ENCODE assay signal across 7 mouse cellular contexts in genomic region chr19:14596941-14597916, GRCm38 (mm10). TPM values are rescaled to one million over a fixed set of nuclear protein-coding genes. Genes with fewer than 3 reads are reported as not detected.
DNase-seq lines count a peak whose midpoint lies in the region; ATAC-seq and TF ChIP-seq lines count a peak whose summit lies in the region.

No protein-coding gene starts in this region.

- no peaks in the 10 kb centered on the region for H3K4me1 ChIP-seq in hindbrain, postnatal 0 days (ENCODE audit: insufficient read depth, low read length)
- H3K4me1 ChIP-seq in midbrain, embryonic 12.5 days, result peaks cover 24% of the 10 kb centered on the region

- no peak for ATAC-seq in hindbrain, postnatal 0 days
- no peak for ATAC-seq in midbrain, embryonic 12.5 days (ENCODE audit: low FRiP score, low read depth)

- H3K36me3 ChIP-seq in hindbrain, postnatal 0 days (ENCODE audit: insufficient read depth, low read length), result no peaks in the 10 kb centered on the region
- H3K36me3 ChIP-seq in midbrain, embryonic 12.5 days, result no peaks in the 10 kb centered on the region

- H3K27ac ChIP-seq in gastrocnemius, adult 2 months, result peak overlapping the region; percentile 90
- H3K27ac ChIP-seq in hindbrain, postnatal 0 days, result peak overlapping the region; percentile 93
- H3K27ac ChIP-seq in midbrain, embryonic 12.5 days (replicated peaks), result peak overlapping the region; percentile 98

- H3K4me3 ChIP-seq in gastrocnemius, adult 2 months, result peak overlapping the region; percentile 84
- H3K4me3 ChIP-seq in hindbrain, postnatal 0 days (ENCODE audit: low read length), result peak overlapping the region; percentile 93
- peak overlapping the region; percentile 73 for H3K4me3 ChIP-seq in midbrain, embryonic 12.5 days

- H3K4me2 ChIP-seq in hindbrain, postnatal 0 days (ENCODE audit: low read depth, low read length), result peak overlapping the region; percentile 61
- H3K4me2 ChIP-seq in midbrain, embryonic 12.5 days (replicated peaks), result peak overlapping the region; percentile 52

- no peaks in the 10 kb centered on the region for H3K27me3 ChIP-seq in hindbrain, postnatal 0 days (ENCODE audit: insufficient read depth, low read length)
- H3K27me3 ChIP-seq in midbrain, embryonic 12.5 days, result peaks cover 20% of the 10 kb centered on the region

- under 1% methylated on average over 107 of the region's 120 CpGs for WGBS in hindbrain, postnatal 0 days
- under 1% methylated on average over 96 of the region's 120 CpGs for WGBS in midbrain, embryonic 12.5 days

- intact Hi-C loops in gastrocnemius, adult 2 months (cut with DNase I), result loop anchor here (5.0 kb wide), 4 partner anchors 90 to 370 kb away; no protein-coding TSS in a partner anchor
- intact Hi-C loops in left cerebral cortex, postnatal 4 days (cut with DNase I), result loop anchor here (5.0 to 10.0 kb wide), 5 partner anchors 252 to 1205 kb away; no protein-coding TSS in a partner anchor

- TF ChIP-seq CTCF in gastrocnemius, adult 2 months (IDR thresholded peaks at IDR 0.05), result no peak
- no peak for TF ChIP-seq CTCF in hindbrain, postnatal 0 days (IDR thresholded peaks at IDR 0.05; ENCODE audit: low read depth)

- peak; percentile 60 for DNase-seq in adipocyte (ENCODE audit: low spot score)
- DNase-seq in cerebellum, postnatal 10 days, result peak; percentile 73 to 75
- DNase-seq in gastrocnemius, adult 2 months, result peak; percentile 73
- peak; percentile 71 for DNase-seq in hindbrain, postnatal 0 days (ENCODE audit: low spot score)
- peak; percentile 48 for DNase-seq in left cerebral cortex, postnatal 4 days
- DNase-seq in spleen, adult 18-20 months, result peak; percentile 48 to 60

- H3K9me3 ChIP-seq in hindbrain, postnatal 0 days (ENCODE audit: low read length), result no peaks in the 10 kb centered on the region
- H3K9me3 ChIP-seq in midbrain, embryonic 12.5 days, result no peaks in the 10 kb centered on the region

- peak overlapping the region; percentile 89 for H3K9ac ChIP-seq in hindbrain, postnatal 0 days (replicated peaks; ENCODE audit: low read length)
- peak overlapping the region; percentile 95 for H3K9ac ChIP-seq in midbrain, embryonic 12.5 days (replicated peaks)

RNA-seq across cellular contexts. Expression of gene Tle4, which starts 0.6 kb away (rescaled TPM):
- 10 to 100 TPM; 17.8 to 20.8 TPM for total RNA-seq in gastrocnemius, adult 2 months (2021)
- 38.9 and 44.4 TPM in 2 replicates for total RNA-seq in hindbrain, postnatal 0 days (2014; rRNA removed)
- polyA plus RNA-seq in hindbrain, postnatal 0 days (2015; fragmentation: Nextera tagmentation; extraction: Ambion mirVana), result 15.4 and 16.3 TPM in 2 replicates
- 10 to 100 TPM; 61.1 to 63.0 TPM for total RNA-seq in left cerebral cortex, postnatal 4 days (2021)
- 35.1 and 40.4 TPM in 2 replicates for polyA plus RNA-seq in midbrain, embryonic 12.5 days (2016; fragmentation: Nextera tagmentation; extraction: Ambion mirVana)
